Mouse (Mus musculus) C2C12 (cell line): ENCODE measurements at regions not wholly inside any gene's neighbourhood (a gene's known extent, or its start where the extent isn't known, plus 50 kb on each side); places are given as distances from the start of the nearest gene placed in this dataset.

Experiments used
- H3K27me3 ChIP-seq: one replicate; pipeline ENCODE4 v1.6.1; 2011; ENCODE audit not compliant: control insufficient read depth, insufficient read depth, insufficient read length
- H3K36me3 ChIP-seq: one replicate; pipeline ENCODE4 v1.6.1; 2011; ENCODE audit not compliant: control insufficient read depth, insufficient read depth
- H3K4me3 ChIP-seq: one replicate; pipeline ENCODE4 v1.5.1; 2011; ENCODE audit warnings: mild to moderate bottlenecking, control low read depth; ENCODE audit not compliant: poor library complexity, insufficient read depth, severe bottlenecking
- H3K79me2 ChIP-seq: one replicate; pipeline ENCODE4 v1.6.1; 2011; ENCODE audit not compliant: control insufficient read depth, insufficient read depth
- H3K79me3 ChIP-seq: one replicate; pipeline ENCODE4 v1.6.1; 2011; ENCODE audit warnings: low read depth, control low read depth
- H3ac ChIP-seq: one replicate; pipeline ENCODE3; 2011; ENCODE audit warnings: low read depth; ENCODE audit not compliant: control insufficient read depth, insufficient read length
- CEBPB ChIP-seq: IDR thresholded peaks from one replicate; pipeline ENCODE4 v1.6.1; 2011; ENCODE audit warnings: low read depth, mild to moderate bottlenecking, control low read depth, moderate library complexity
- CTCF ChIP-seq: IDR thresholded peaks from one replicate; pipeline ENCODE4 v1.5.1; 2011; ENCODE audit not compliant: control insufficient read depth, insufficient read depth, insufficient read length
- FOSL1 ChIP-seq: IDR thresholded peaks from one replicate; pipeline ENCODE4 v1.8.0; 2011; ENCODE audit warnings: mild to moderate bottlenecking, low read length; ENCODE audit not compliant: poor library complexity, insufficient read depth, severe bottlenecking
- MAX ChIP-seq: IDR thresholded peaks from one replicate; pipeline ENCODE4 v1.6.1; 2011; ENCODE audit warnings: mild to moderate bottlenecking, control low read depth
- MYOD1 ChIP-seq: IDR thresholded peaks from one replicate; pipeline ENCODE4 v1.6.1; 2011; ENCODE audit warnings: low read depth; ENCODE audit not compliant: control insufficient read depth, insufficient read length
- MYOG ChIP-seq: IDR thresholded peaks from one replicate; pipeline ENCODE4 v1.6.1; 2011; ENCODE audit not compliant: control insufficient read depth, insufficient read length; ENCODE audit errors: extremely low read depth
- USF1 ChIP-seq: IDR thresholded peaks from one replicate; pipeline ENCODE4 v1.6.1; 2011; ENCODE audit warnings: low read depth, mild to moderate bottlenecking, control low read depth, moderate library complexity

DNA sequence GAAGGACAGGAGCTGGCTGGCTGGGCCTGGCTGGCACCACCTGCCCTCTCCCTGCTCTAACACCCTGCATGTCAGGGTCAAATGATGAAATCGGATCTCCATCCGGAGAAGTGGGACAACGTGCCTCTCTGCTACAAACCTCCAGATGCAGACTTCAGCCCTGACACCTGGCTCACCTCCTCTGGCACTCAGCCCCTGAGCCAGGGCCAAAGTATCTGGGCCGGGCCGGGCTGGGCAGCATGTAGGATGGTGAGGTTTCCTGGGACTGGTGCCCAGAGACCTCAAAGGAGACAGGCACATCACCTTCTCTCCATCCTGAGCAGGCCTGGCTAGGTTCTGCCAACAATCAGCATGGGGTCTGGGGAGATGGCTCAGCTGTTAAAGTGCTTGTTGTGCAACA lies 113.5 kb downstream of the Tfcp2l1 start:
- Histone ChIP-seq H3K36me3 (no peaks in the 10 kb centered on the region), H3ac (no peak overlapping the region), H3K79me3 (no peaks in the 10 kb centered on the region), H3K79me2 (no peaks in the 10 kb centered on the region), H3K4me3 (no peak overlapping the region), H3K27me3 (no peaks in the 10 kb centered on the region)
- TF ChIP-seq FOSL1: no peak
- TF ChIP-seq CTCF: no peak
- no peak for TF ChIP-seq USF1
- TF ChIP-seq MYOD1: no peak
- TF ChIP-seq MAX: no peak
- TF ChIP-seq MYOG: no peak
- no peak for TF ChIP-seq CEBPB

DNA sequence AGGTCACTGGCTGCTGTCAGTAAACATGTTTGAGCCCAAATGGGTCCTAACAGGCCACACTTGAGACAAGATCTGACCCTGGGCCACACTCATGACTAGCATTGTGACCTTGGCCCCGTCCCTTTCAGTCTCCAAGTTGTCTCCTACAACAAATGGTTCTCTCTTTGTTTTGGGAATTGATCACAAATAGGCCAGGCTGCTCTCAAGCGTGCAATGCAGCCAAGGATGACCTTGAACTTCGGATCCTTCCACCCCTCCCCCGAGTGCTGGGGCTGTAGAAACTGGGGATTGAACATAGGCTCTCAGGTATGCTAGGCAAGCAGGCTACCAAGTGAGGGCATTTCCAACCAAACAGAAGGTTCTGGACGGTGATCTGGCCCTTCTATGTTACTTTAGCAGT lies 120.5 kb downstream of the Tfcp2l1 start:
- H3K36me3 ChIP-seq: no peaks in the 10 kb centered on the region
- no peak overlapping the region for H3ac ChIP-seq
- TF ChIP-seq MAX (no peak), MYOG (no peak), MYOD1 (no peak), USF1 (no peak), FOSL1 (no peak), CTCF (no peak), CEBPB (no peak)
- no peaks in the 10 kb centered on the region for H3K79me3 ChIP-seq
- no peaks in the 10 kb centered on the region for H3K79me2 ChIP-seq
- no peaks in the 10 kb centered on the region for H3K27me3 ChIP-seq
- H3K4me3 ChIP-seq: no peak overlapping the region

DNA sequence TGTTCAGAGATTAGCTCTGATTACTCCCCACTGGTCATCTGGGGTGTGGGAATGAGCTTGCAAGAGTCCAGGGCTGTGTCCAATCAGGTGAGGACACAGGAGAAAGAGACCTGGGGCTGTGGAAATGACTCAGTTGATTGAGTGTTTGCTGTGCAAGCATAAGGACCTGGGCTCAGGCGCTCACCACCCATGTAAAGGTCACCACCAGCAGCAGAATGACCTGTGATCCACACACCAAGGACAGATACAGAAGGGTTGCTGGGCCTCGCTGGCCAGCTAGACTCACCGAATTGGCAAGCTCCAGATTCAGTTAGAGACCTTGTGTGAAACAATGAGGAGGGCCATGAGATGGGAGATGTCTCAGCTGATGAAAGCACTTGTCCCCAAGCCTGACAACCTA lies 125.1 kb downstream of the Tfcp2l1 start:
- Histone ChIP-seq H3K27me3 (peaks cover 13% of the 10 kb centered on the region), H3K4me3 (no peak overlapping the region), H3K79me2 (no peaks in the 10 kb centered on the region), H3K79me3 (no peaks in the 10 kb centered on the region), H3K36me3 (no peaks in the 10 kb centered on the region), H3ac (no peak overlapping the region)
- no peak for TF ChIP-seq MAX
- no peak for TF ChIP-seq MYOD1
- TF ChIP-seq MYOG: no peak
- no peak for TF ChIP-seq CTCF
- TF ChIP-seq CEBPB: no peak
- no peak for TF ChIP-seq FOSL1
- TF ChIP-seq USF1: no peak

GRCm38 (mm10) chr1:118756171-118756865 lies 128.6 kb downstream of the Tfcp2l1 start:
- peaks cover 13% of the 10 kb centered on the region for H3K27me3 ChIP-seq
- TF ChIP-seq MYOD1 (no peak), CTCF (no peak), USF1 (no peak), MYOG (no peak), CEBPB (no peak), FOSL1 (no peak), MAX (no peak)
- no peak overlapping the region for H3ac ChIP-seq
- H3K79me3 ChIP-seq: no peaks in the 10 kb centered on the region
- H3K36me3 ChIP-seq: no peaks in the 10 kb centered on the region
- H3K79me2 ChIP-seq: no peaks in the 10 kb centered on the region
- H3K4me3 ChIP-seq: no peak overlapping the region

DNA sequence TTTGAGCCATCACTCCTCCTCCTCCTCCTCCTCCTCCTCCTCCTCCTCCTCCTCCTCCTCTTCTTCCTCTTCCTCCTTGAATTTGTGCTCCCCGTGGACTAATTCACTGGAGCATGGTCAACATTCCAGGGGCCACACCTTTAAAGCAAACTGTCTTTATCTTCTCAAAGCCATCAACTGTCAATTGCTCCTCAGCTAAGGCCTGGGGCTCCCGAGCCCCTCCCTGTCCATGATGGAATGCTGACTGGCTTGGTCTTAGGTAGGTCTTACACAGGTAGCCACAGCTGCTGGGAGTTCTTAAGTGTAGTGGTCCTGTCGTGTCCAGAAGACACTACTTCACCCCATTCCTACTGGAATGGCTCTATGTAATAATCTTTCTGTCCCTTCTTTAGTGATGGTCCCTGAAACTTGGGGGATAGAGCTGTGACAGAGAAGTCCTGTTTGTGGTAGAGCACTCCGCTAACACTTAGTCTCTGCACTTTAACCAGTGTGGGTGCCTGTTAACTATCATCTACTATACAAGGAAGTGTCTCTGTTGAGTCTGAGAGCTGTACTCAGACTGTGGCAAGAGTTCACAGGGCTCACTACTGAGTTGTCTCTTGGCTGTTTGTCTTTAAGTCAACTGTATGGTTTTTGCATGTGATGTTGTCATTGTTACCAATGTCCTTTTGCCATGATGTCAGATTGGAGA lies 129.7 kb downstream of the Tfcp2l1 start:
- Histone ChIP-seq H3K36me3 (no peaks in the 10 kb centered on the region), H3ac (no peak overlapping the region), H3K79me2 (no peaks in the 10 kb centered on the region), H3K4me3 (no peak overlapping the region), H3K79me3 (no peaks in the 10 kb centered on the region), H3K27me3 (peaks cover 13% of the 10 kb centered on the region)
- TF ChIP-seq MAX (no peak), CTCF (no peak), MYOD1 (no peak), FOSL1 (no peak), CEBPB (no peak), MYOG (no peak), USF1 (no peak)

- TF ChIP-seq USF1 (no peak), CEBPB (no peak), CTCF (no peak), MYOG (no peak), FOSL1 (no peak), MYOD1 (no peak), MAX (no peak)
- Histone ChIP-seq H3K36me3 (no peaks in the 10 kb centered on the region), H3K27me3 (peaks cover 13% of the 10 kb centered on the region)
These were observed 130.3 kb downstream of the Tfcp2l1 start for GRCm38 (mm10) chr1:118758031-118758400.

More at GRCm38 (mm10) chr1:118758031-118758400, 130.3 kb downstream of the Tfcp2l1 start:
- Histone ChIP-seq H3K79me3 (no peaks in the 10 kb centered on the region), H3K4me3 (no peak overlapping the region), H3ac (no peak overlapping the region), H3K79me2 (no peaks in the 10 kb centered on the region)
